Mouse (Mus musculus): Measurements from ENCODE around the gene Capn7.

- TF ChIP-seq POLR2A (IDR thresholded peaks at IDR 0.05; ENCODE audit: low read depth, low read length), result no peak
- TF ChIP-seq CTCF (IDR thresholded peaks at IDR 0.05; ENCODE audit: extremely low read depth, insufficient read length, insufficient replicate concordance, low read depth, low read length), result no peak
These were observed 19.8 kb upstream of the Capn7 start for GRCm38 (mm10) chr14:31316613-31317012.

All from small intestine, adult 2 months (tissue).